Mouse (Mus musculus) thymus, adult 18-20 months (tissue): ENCODE results near the gene Orai1.

Experiments
- DNase-seq, 2 experiments: peaks; one replicate each; pipeline ENCODE4 v3.0.0; 2022; ENCODE audit warnings: mixed read lengths in 2 of 2

The Orai1 gene

GRCm38 (mm10) chr5:122997205-122998204 lies 17.4 kb upstream of the Orai1 start:
- no peak for DNase-seq

- no peak for DNase-seq
Measured at GRCm38 (mm10) chr5:123000901-123001300, 14.0 kb upstream of the Orai1 start.

GRCm38 (mm10) chr5:123005716-123006592 lies 8.9 kb upstream of the Orai1 start:
- no peak for DNase-seq

GRCm38 (mm10) chr5:123008877-123009493 lies 5.9 kb upstream of the Orai1 start:
- no peak for DNase-seq

- no peak for DNase-seq
Measured at GRCm38 (mm10) chr5:123009873-123010272, 5.0 kb upstream of the Orai1 start.

GRCm38 (mm10) chr5:123010806-123011205 lies 4.1 kb upstream of the Orai1 start:
- DNase-seq, result no peak

- DNase-seq, result no peak
Measured at GRCm38 (mm10) chr5:123011705-123012104, 3.2 kb upstream of the Orai1 start.

GRCm38 (mm10) chr5:123013599-123014315 lies 1.1 kb upstream of the Orai1 start:
- peak; percentile 31 to 56 for DNase-seq

- no peak for DNase-seq
Measured at GRCm38 (mm10) chr5:123015915-123016314, 1.0 kb downstream of the Orai1 start.

GRCm38 (mm10) chr5:123017504-123017903 lies 2.6 kb downstream of the Orai1 start:
- DNase-seq, result no peak

- DNase-seq, result no peak
Measured at GRCm38 (mm10) chr5:123019336-123020016, 4.6 kb downstream of the Orai1 start.

- no peak for DNase-seq
Measured at GRCm38 (mm10) chr5:123020426-123020825, 5.6 kb downstream of the Orai1 start.

GRCm38 (mm10) chr5:123021438-123021837 lies 6.6 kb downstream of the Orai1 start:
- no peak for DNase-seq

GRCm38 (mm10) chr5:123023049-123023448 lies 8.2 kb downstream of the Orai1 start:
- no peak for DNase-seq

- no peak for DNase-seq
Measured at GRCm38 (mm10) chr5:123024312-123024711, 9.4 kb downstream of the Orai1 start.

GRCm38 (mm10) chr5:123024965-123025573 lies 10.2 kb downstream of the Orai1 start:
- DNase-seq, result no peak

- no peak for DNase-seq
Measured at GRCm38 (mm10) chr5:123026414-123026813, 11.5 kb downstream of the Orai1 start.

- DNase-seq, result no peak
Measured at GRCm38 (mm10) chr5:123027436-123027835, 12.6 kb downstream of the Orai1 start.

- DNase-seq, result no peak
Measured at GRCm38 (mm10) chr5:123029729-123030128, 14.9 kb downstream of the Orai1 start.

GRCm38 (mm10) chr5:123031312-123031711 lies 16.4 kb downstream of the Orai1 start:
- DNase-seq, result no peak

GRCm38 (mm10) chr5:123033646-123034160 lies 18.8 kb downstream of the Orai1 start:
- no peak for DNase-seq
